Mouse (Mus musculus) bone marrow macrophage, adult 2 months (primary cell): Measurements from ENCODE around the gene Clba1.

Source experiments
- CTCF ChIP-seq: IDR thresholded peaks from 2 replicates; pipeline ENCODE4 v1.5.1; 2012; ENCODE audit warnings: low read depth, mild to moderate bottlenecking, low read length, moderate library complexity
- POLR2A ChIP-seq: IDR thresholded peaks from 2 replicates; pipeline ENCODE4 v1.6.1; 2012; ENCODE audit warnings: mild to moderate bottlenecking, low read depth, low read length, borderline replicate concordance

DNA sequence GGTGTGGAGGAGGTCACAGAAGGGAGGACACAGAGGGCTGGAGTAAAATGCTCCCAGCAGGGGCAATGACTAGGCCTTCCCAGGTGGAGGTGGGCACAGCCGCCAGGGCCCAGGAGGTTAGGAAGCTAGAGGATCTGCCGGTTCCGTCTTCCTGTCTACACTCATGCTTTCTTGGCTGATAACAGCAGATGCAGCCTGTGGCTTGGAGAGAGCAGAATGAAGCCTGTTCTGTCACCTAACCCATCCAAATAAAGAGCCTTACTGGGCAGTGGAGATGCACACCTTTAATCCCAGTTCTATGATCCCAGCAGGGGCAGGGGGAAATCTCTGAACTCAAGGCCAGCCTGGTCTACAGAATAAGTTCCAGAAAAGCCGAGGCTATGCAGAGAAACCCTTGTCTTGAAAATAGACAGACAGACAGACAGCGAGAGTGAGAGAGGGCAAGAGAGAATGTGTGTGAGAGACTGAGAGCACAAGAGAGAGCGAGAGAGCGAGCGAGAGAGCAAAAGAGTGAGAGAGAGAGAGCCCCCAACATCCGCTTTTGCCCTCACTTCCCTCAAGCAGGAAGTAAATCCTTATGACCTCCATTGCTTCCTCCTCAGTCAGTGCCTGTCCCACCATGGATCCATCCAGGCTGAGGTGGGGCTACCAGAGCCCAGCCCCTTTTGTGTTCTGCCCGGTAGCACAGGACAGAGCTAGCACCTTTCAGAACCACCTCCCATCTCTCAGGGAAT, 9.3 kb upstream of the Clba1 start:
- TF ChIP-seq CTCF (no peak), POLR2A (no peak)
